Mouse (Mus musculus) hindbrain, postnatal 0 days (tissue): Measurements from ENCODE around the gene Wdr49. TPM values are rescaled to one million over a fixed set of nuclear protein-coding genes. Genes with fewer than 3 reads are reported as not detected.
"Not testable (repeated sequence)": the region's sequence is repeated elsewhere in the genome, so short reads cannot be mapped to it uniquely, and the experiment has no call there.

Experiments used
- ATAC-seq: fragments of 200-750 bp; cut with Nextera tagmentation; 2 replicates; pipeline ENCODE4 v1.8.0; 2017; ENCODE audit warnings: mild to moderate bottlenecking, moderate TSS enrichment, moderate library complexity
- DNase-seq: peaks from one replicate; pipeline ENCODE4 v3.0.0-alpha.2; 2015; ENCODE audit warnings: low spot score
- H3K27ac ChIP-seq: fragments of 300-500 bp; sonication (generic); 2 replicates; pipeline ENCODE4 v1.5.1; 2014; ENCODE audit warnings: mild to moderate bottlenecking
- H3K27me3 ChIP-seq: fragments of 300-500 bp; sonication (generic); 2 replicates; pipeline ENCODE4 v1.6.1; 2014; ENCODE audit warnings: low read length, mixed read lengths; ENCODE audit not compliant: insufficient read depth
- H3K36me3 ChIP-seq: fragments of 300-500 bp; sonication (generic); 2 replicates; pipeline ENCODE4 v1.6.1; 2014; ENCODE audit warnings: low read length, mixed read lengths; ENCODE audit not compliant: insufficient read depth
- H3K4me1 ChIP-seq: fragments of 300-500 bp; sonication (generic); 2 replicates; pipeline ENCODE4 v1.6.1; 2014; ENCODE audit warnings: antibody characterized with exemption, low read length, mixed read lengths; ENCODE audit not compliant: insufficient read depth
- H3K4me2 ChIP-seq: fragments of 300-500 bp; sonication (generic); 2 replicates; pipeline ENCODE4 v1.6.1; 2014; ENCODE audit warnings: low read depth, mild to moderate bottlenecking, low read length, moderate library complexity, mixed read lengths
- H3K4me3 ChIP-seq: fragments of 300-500 bp; sonication (generic); 2 replicates; pipeline ENCODE4 v1.5.1; 2014; ENCODE audit warnings: low read length
- H3K9ac ChIP-seq: fragments of 300-500 bp; sonication (generic); replicated peaks from 2 replicates; pipeline ENCODE4 v1.6.1; 2014; ENCODE audit warnings: mild to moderate bottlenecking, low read length, moderate library complexity, mixed read lengths
- H3K9me3 ChIP-seq: fragments of 300-500 bp; sonication (generic); 2 replicates; pipeline ENCODE4 v1.6.1; 2016; ENCODE audit warnings: low read length, mixed read lengths
- CTCF ChIP-seq: IDR thresholded peaks from 2 replicates; pipeline ENCODE4 v1.5.1; 2016; ENCODE audit warnings: antibody characterized with exemption, control low read depth, low read depth
- WGBS: fragments of 180-500 bp; shearing (Covaris S2); extraction: QIAGEN DNeasy Blood & Tissue Kit; methylation state at CpG from one replicate; pipeline ENCODE4 v1.1.7; 2014; 5-methylcytosine and 5-hydroxymethylcytosine counted together
- polyA plus RNA-seq: library from polyadenylated mRNA; unstranded; fragments of >200 nt; fragmentation: Nextera tagmentation; extraction: Ambion mirVana; gene quantifications from 2 replicates; pipeline ENCODE4 v1.2.1, GENCODE M21; 2015
- total RNA-seq: library from RNA; depleted of rRNA; stranded (reverse); fragments of >200 nt; gene quantifications from 2 replicates; pipeline ENCODE4 v1.2.3, GENCODE M21; 2014

The Wdr49 gene
- total and polyA plus RNA-seq, 2 experiments from 2014 or later = 0.35 to 1.3 TPM

GRCm38 (mm10) chr3:75305584-75305983 lies 176.4 kb downstream of the Wdr49 start:
- 88% methylated on average over 3 of the region's 3 CpGs for WGBS
- H3K9ac ChIP-seq = no peak overlapping the region
- no peak for TF ChIP-seq CTCF
- no peak overlapping the region for H3K4me2 ChIP-seq
- ATAC-seq (no peak), DNase-seq (no peak)
- no peaks in the 10 kb centered on the region for H3K36me3 ChIP-seq
- H3K4me1 ChIP-seq = no peaks in the 10 kb centered on the region
- H3K27ac ChIP-seq = no peak overlapping the region
- no peaks in the 10 kb centered on the region for H3K27me3 ChIP-seq
- no peaks in the 10 kb centered on the region for H3K9me3 ChIP-seq
- H3K4me3 ChIP-seq = no peak overlapping the region

- Histone ChIP-seq H3K9ac (no peak overlapping the region), H3K36me3 (no peaks in the 10 kb centered on the region), H3K27me3 (no peaks in the 10 kb centered on the region), H3K4me1 (no peaks in the 10 kb centered on the region), H3K4me2 (no peak overlapping the region), H3K4me3 (no peak overlapping the region), H3K9me3 (no peaks in the 10 kb centered on the region), H3K27ac (no peak overlapping the region)
- ATAC-seq = no peak
- WGBS = 91% methylated on average over 5 of the region's 5 CpGs
- DNase-seq = no peak
- no peak for TF ChIP-seq CTCF
These were observed 177.3 kb downstream of the Wdr49 start for GRCm38 (mm10) chr3:75304621-75305020.

GRCm38 (mm10) chr3:75301072-75301471 lies 180.9 kb downstream of the Wdr49 start:
- ATAC-seq = no peak
- H3K27ac ChIP-seq = no peak overlapping the region
- no peaks in the 10 kb centered on the region for H3K27me3 ChIP-seq
- H3K9me3 ChIP-seq = no peaks in the 10 kb centered on the region
- 0 out of 2 replicates have a peak, but pooled peaks cover 4% of the 10 kb centered on the region for H3K4me1 ChIP-seq
- 88% methylated on average over 2 of the region's 2 CpGs for WGBS
- DNase-seq = no peak
- no peak overlapping the region for H3K4me2 ChIP-seq
- TF ChIP-seq CTCF = peak; percentile 36
- no peak overlapping the region for H3K9ac ChIP-seq
- no peaks in the 10 kb centered on the region for H3K36me3 ChIP-seq
- H3K4me3 ChIP-seq = no peak overlapping the region

- H3K4me3 ChIP-seq, H3K9me3 ChIP-seq, H3K27me3 ChIP-seq, H3K27ac ChIP-seq, DNase-seq, H3K4me1 ChIP-seq, H3K4me2 ChIP-seq, H3K9ac ChIP-seq, ATAC-seq, H3K36me3 ChIP-seq: not testable (repeated sequence)
- WGBS = 84% methylated on average over 1 of the region's 1 CpGs
These were observed 182.5 kb downstream of the Wdr49 start for GRCm38 (mm10) chr3:75299464-75299863.

GRCm38 (mm10) chr3:75297758-75298111 lies 184.2 kb downstream of the Wdr49 start:
- peak; percentile 16 for DNase-seq
- H3K27ac ChIP-seq = peak overlapping the region; percentile 37
- ATAC-seq = peak; percentile 63
- 0 out of 2 replicates have a peak overlapping the region, but pooled peaks have one; percentile 13 for H3K9ac ChIP-seq
- no peak for TF ChIP-seq CTCF
- 0 out of 2 replicates have a peak, but pooled peaks cover 4% of the 10 kb centered on the region for H3K4me1 ChIP-seq
- H3K27me3 ChIP-seq = no peaks in the 10 kb centered on the region
- no peak overlapping the region for H3K4me2 ChIP-seq
- H3K4me3 ChIP-seq = no peak overlapping the region
- 13% methylated on average over 3 of the region's 3 CpGs for WGBS
- no peaks in the 10 kb centered on the region for H3K36me3 ChIP-seq
- no peaks in the 10 kb centered on the region for H3K9me3 ChIP-seq

- DNase-seq (peak; percentile 47), ATAC-seq (peak; percentile 74)
- no peak overlapping the region for H3K4me3 ChIP-seq
- WGBS = 34% methylated on average over 2 of the region's 2 CpGs
- no peaks in the 10 kb centered on the region for H3K36me3 ChIP-seq
- H3K27ac ChIP-seq = peak overlapping the region; percentile 37
- H3K9ac ChIP-seq = 0 out of 2 replicates have a peak overlapping the region, but pooled peaks have one; percentile 13
- no peak overlapping the region for H3K4me2 ChIP-seq
- H3K27me3 ChIP-seq = no peaks in the 10 kb centered on the region
- H3K9me3 ChIP-seq = no peaks in the 10 kb centered on the region
- 0 out of 2 replicates have a peak, but pooled peaks cover 4% of the 10 kb centered on the region for H3K4me1 ChIP-seq
- TF ChIP-seq CTCF = no peak
These were observed 184.8 kb downstream of the Wdr49 start for GRCm38 (mm10) chr3:75297026-75297757.

- Histone ChIP-seq H3K4me3 (no peak overlapping the region), H3K27me3 (no peaks in the 10 kb centered on the region), H3K27ac (no peak overlapping the region), H3K36me3 (no peaks in the 10 kb centered on the region), H3K9me3 (no peaks in the 10 kb centered on the region), H3K4me2 (no peak overlapping the region), H3K4me1 (0 out of 2 replicates have a peak, but pooled peaks cover 4% of the 10 kb centered on the region), H3K9ac (no peak overlapping the region)
- ATAC-seq (no peak), DNase-seq (no peak)
- no peak for TF ChIP-seq CTCF
- WGBS = 89% methylated on average over 2 of the region's 2 CpGs
These were observed 188.7 kb downstream of the Wdr49 start for GRCm38 (mm10) chr3:75293243-75293642.
